Mouse (Mus musculus) mature B cell (primary cell): ENCODE results near the gene Slc7a7.

Experiments used
- in situ Hi-C: fragments of 300-500 bp; cut with MboI; formaldehyde crosslinking; loops from 2 replicates; pipeline ENCODE4 v1.14.3; 2019

The Slc7a7 gene

DNA sequence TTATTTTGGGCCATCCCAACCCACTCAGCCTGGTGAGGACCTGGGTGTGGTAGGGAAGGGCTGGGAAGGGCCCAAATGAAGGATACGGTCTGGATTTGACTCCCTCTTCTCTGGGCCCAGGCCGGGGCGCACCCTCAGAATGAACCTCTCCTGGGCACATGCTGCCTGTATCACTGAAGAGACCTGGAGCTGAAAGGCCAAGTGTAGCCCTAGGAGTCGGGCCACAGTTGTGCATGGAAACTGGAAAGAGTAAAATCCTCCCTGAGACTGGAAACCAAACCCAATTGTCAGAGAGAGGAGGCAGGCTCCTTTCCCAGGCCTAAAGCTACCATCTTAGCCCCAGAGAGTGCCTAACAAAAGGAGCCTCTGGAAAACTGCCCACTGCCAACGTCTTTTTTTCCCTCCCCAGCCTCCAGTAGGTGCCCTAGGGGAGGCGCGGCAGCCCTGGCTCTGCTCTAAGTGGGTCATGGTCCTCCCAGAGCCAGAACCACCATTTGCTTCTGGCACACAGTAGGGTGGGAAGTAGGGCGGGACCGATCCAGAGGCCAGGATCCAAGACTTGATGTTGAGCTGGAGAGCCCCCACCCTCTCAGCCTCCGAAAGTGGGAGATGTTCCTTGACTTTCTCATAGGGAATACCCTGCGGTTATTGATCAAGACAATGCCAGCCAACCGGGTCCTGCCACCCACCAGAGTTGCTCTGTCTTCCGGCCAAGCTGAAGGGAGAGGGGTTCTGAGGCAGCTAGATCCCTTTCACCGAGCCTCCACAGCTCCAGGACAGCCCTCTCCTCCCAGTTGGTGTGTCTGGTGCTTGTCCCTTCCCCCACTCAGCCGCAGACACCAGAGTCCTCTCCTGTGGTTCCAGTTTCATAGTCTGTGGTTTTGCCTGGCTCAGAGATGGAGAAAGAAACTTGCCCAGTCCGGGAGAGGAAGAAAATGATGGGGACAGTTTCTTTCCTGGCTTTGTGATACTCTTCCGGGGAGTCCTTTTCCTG, 15.6 kb upstream of the Slc7a7 start:
- in situ Hi-C loops: loop anchor here (25.0 kb wide), 1 partner anchor 196 kb away; no protein-coding TSS in a partner anchor

DNA sequence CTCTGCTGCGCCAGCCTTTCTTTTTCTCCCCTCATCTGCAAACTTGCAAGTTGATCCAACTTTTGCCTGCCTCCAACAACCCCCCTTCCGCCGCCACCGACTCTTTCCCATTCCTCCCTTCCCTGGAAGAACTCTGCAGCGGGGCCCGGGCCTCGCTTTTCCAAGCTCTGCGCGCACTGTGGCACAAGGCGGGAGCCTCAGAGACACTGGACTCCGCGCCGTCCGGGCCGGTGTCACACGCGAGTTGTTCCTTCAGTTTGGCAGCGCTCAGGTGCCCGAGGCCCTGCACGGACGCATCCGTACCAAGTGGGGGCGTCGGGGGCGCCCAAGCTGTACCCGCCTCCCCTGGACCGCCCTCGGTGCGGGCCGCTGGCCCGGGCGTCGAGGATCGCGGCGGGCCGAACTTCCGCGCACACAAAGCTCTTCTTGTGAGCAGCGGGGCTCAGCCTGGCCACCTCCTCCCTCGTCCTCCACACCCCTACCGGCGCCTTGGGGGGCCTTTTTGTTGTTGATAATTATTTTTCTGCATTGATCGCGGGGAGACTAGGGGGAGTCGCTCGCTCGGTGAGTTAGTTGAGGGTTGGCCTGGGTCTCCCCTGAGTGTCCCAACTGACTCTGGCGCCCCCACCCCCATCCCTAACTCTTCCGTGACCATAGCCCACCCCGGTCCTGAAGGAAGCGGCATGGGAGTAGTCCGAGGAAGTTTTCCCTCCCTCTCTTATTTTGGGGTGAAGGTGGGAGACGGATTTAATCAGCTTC, 14.7 kb upstream of the Slc7a7 start:
- in situ Hi-C loops: loop anchor here (25.0 kb wide), 1 partner anchor 195 kb away; no protein-coding TSS in a partner anchor

DNA sequence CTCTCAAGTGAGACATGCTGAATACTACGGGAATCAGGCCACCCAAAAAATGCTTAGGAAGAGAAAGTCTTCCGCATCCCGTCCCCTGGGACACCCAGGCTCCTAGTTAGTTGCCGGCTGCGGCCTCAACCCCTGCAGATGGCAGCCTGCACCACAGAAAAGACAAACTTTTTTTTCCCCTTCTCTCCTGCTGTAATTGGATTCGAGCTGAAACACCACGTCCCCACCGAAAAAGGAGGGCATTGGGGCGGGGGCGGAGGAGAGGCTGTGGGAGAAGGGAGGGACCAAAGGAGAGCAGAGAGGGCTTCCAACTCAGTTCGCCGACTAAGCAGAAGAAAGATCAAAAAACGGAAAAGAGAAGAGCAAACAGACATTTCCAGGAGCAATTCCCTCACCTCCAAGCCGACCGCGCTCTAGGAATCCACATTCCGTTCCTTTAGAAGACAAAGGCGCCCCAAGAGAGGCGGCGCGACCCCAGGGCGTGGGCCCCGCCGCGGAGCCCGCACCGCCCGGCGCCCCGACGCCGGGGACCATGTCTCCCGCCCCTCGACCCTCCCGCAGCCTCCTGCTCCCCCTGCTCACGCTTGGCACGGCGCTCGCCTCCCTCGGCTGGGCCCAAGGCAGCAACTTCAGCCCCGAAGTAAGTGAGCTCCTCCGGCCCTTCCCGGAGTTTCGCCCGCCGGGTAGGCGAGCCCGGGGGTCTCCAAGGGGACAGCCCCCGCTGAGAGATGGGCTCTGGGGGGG, 13.9 kb upstream of the Slc7a7 start, which contains the start of gene Mmp14:
Gene Mmp14, plus strand, starts transcription at position 279 of the 744 bp plus-strand sequence.
- in situ Hi-C loops: loop anchor here (25.0 kb wide), 1 partner anchor 194 kb away; no protein-coding TSS in a partner anchor

DNA sequence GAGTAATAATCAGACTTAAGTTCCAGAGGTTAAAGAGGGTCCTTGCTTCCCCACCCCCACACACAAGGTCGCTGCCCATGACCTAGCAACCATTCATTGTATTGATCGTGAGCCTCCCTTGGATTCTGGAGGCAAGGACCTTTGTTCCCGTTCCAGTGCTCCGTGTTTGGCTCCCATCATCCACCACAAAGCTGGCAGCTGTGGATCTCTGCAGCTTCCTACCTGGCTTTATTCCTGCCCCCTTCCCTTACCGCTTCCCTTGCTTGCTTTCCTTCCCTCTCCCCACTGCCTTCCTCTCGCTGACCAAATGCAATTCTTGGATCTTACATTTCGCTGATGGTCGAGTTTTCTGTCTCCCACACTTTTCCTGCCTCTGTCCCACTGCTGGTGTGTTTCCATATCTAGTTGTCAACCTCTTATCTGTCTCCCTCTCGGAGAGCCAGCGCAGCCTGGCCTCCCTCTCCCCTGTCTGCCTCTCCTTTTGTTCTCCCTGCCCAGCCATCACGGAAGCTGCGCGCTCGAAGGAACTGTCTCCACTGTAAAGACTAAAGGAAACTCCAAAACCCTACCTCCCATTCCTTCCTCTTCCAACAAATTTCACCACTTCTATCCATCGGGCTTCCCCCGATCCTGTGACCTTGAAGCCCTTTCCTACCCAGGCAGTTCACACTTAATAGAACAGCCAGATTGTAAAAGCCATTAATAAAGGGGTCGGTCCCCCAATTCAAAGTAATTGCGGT, 13.0 kb upstream of the Slc7a7 start:
- in situ Hi-C loops: loop anchor here (25.0 kb wide), 1 partner anchor 193 kb away; no protein-coding TSS in a partner anchor

DNA sequence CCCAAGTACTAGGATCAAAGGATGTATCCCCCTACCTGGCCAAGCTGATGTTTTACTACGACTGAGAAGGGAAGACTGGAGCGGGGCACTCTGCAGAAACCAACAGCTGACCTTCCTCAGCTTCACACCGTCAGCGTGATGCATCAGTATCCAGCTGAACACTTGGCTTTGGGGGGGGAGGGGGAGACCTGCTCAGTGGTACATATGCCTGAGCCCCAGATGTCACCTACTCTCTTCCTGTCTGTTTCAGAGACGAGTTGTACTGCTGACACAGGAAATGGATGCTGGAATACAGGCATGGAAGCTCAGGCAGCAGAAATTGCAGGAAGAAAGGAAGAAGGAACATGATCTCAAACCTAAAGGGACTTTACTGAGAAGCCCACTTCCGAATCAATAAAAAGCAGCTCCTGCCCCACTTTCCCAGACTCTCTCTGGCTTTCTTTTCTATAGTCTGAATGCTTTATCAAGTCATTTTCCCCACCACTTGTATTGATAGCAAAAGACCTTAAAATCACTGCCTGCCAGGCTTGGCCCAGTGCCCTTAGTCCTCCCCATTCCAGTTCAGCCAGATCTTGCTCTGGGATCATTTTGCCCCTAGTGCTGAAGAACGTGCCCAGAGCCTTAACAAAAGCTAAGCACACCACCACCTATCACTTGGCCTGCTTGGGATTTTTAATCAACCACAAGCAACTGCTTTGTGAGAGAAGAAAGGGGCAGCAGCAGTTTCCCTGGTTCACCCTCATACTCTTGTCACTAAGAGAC, 11.9 kb upstream of the Slc7a7 start:
- in situ Hi-C loops: loop anchor here (25.0 kb wide), 1 partner anchor 192 kb away; no protein-coding TSS in a partner anchor

DNA sequence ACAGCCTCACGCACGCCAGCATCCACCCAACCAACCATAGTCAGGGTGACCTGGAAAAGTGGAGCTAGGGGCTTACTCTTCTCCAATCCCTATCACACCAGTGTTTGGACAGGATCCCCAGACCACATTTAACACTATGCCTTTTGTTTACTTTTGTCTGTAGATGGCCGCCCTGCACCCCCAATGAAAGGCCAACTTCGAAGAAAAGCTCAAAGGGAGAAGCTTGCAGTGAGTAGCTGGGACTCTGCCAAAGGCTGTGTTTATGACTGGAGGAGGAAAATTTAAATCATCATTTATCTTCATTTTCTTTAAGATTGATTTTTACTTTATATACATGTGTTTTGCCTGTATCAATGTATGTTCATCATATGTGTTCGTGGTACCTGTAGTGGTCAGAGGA, 10.8 kb upstream of the Slc7a7 start:
- in situ Hi-C loops: loop anchor here (25.0 kb wide), 1 partner anchor 191 kb away; no protein-coding TSS in a partner anchor

DNA sequence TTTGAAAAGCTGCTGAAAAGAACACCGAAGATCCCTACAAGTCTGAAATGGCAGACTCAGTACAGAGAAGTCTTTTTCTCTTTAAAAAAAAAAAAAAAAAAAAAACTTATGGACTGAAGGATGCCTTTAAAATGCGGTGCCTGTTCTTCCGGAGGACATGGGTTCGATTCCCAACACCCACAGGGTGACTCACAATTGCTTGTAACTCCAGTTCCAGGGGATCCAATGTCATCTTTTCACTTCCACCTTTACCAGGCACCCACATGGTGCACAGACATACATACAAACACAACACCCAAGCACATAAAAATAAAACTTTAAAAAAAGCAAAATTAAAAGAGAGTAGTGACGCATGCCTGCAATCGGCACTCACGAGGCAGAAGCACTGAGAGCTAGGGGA, 10.1 kb upstream of the Slc7a7 start:
- in situ Hi-C loops: loop anchor here (25.0 kb wide), 1 partner anchor 190 kb away; no protein-coding TSS in a partner anchor

DNA sequence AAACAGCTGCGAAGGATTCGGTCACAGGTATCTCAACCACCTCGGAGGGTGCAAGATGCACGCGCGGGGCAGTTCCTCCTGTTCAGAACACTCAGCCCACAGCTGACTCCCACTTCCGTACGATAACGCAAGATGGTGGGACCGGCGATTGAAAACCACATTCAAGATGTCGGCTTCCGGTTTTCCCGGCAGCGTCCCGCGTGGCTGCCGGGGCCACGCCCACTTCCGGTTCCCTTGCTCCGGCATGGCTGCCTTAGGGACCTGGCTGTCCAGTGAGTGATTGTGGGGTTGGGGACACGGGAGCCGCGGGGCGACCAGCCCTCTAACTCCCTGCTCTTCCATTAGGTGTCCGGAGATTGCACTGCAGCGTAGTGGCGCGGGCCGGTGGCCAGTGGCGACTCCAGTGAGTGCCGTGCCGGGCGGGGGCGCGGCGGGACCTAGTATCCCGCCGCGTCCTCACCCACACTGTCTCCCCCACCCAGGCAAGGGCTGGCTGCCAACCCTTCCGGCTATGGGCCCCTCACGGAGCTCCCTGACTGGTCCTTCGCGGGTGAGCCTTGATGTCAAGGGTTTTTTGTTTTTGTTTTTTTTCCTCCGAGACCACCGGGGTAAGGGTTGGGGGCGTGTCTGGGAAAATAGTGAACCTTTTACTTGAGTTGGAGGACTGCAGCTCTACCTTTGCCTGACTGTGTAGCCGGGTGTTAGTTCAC, 9.3 kb upstream of the Slc7a7 start, which contains the start of gene Mrpl52:
Gene Mrpl52, plus strand, starts transcription at position 221 of the 710 bp plus-strand sequence.
- in situ Hi-C loops: loop anchor here (25.0 kb wide), 1 partner anchor 190 kb away; no protein-coding TSS in a partner anchor

DNA sequence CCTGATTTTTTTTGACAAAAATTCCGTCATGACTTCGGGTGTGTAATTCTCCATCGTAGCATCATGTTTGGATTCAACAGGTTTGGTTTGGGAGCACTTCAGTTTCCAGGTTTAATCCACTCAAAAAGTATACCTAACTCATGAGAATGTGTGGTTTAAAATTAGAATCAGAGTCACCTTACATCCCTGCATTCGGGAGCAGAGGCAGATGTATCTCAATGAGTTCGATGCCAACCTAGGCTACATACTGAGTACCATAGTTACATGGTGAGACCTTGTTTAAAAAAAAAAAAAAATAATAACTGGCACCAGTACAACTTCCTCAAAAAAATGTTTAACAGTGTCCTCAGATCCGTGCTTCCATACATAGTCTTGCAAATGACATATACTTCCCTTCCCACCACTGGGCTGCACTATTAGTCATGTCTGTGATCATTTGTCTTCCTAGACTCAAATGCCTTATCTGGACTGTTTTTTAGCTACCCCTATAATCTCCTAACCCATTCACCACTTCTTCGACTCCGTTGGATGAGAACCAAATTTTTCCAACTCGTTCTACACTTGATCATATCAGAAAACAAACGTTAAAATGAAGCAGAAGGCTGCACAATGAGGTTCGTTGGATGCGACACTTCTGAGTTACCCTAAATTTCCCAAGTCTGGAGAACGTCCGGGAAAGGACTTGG, 8.6 kb upstream of the Slc7a7 start:
- in situ Hi-C loops: loop anchor here (25.0 kb wide), 1 partner anchor 189 kb away; no protein-coding TSS in a partner anchor

DNA sequence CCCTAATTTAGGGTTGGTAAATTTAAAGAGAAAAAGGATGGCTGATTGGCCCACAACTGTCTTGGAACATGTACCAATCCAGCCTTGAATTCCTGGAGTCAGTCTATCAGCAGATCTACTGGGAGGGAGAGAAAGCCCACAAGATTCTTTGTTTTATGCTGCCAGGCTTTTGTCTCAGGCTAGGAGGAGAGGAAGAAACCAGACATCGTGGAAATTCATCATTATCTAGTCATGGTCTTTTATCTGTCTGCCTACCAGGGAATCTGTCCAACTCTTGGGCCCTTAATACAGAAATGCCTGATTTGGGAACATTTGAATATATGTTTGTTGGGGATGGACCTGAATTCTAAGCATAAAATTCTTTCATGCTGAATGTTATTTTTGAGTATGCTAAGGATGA, 8.0 kb upstream of the Slc7a7 start:
- in situ Hi-C loops: loop anchor here (25.0 kb wide), 1 partner anchor 188 kb away; no protein-coding TSS in a partner anchor

DNA sequence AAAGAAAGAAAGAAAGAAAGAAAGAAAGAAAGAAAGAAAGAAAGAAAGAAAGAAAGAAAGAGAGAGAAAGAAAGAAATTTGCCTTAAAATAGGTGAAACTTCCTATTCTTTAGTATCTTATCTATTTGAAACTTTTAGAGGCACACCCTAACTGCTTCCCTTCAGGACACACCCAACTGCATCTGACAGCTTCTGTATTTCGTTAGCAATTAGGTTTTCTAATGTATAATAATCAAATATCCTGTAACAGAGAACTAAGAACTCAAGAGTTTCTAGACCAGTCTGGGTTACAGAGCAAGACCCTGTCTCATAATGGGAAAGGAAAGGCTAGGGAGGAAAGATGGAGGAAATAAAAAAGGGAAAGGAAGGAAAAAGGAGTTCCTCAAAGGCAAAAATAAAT, 7.1 kb upstream of the Slc7a7 start:
- in situ Hi-C loops: loop anchor here (25.0 kb wide), 1 partner anchor 187 kb away; no protein-coding TSS in a partner anchor

DNA sequence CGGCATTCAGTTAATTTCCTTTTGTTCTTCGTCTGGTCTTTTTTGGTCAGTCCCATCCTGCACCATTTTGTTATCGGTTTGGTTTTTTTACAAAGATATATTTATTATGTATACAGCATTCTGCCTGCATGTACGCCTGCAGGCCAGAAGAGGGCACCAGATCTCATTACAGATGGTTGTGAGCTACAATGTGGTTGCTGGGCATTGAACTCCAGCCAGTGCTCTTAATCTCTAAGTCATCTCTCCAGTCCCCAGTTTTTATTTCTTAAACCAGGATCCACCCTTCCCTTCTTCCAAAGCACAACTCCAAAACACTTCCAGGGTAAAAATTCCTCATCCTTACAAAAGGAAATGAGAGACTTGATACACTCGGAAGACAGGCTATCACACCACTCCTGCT, 5.8 kb upstream of the Slc7a7 start:
- in situ Hi-C loops: no loop called here

DNA sequence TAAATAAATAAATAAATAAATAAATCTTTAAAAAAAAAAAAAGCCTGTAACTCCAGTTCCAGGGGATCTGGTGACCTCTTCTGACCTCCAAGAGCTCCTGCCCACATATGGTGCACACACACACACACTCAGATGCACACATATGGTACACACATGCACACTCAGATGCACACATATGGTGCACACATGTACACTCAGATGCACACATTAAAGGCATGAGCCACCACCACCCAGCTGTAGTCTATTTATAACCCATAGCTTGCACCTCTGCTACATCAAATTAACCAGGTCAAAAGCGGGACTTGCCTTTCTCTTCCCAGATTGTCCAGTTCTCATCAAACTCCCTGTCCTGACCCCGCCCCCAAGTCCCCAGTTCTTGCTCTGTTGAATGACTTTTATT, 3.4 kb upstream of the Slc7a7 start:
- in situ Hi-C loops: no loop called here

DNA sequence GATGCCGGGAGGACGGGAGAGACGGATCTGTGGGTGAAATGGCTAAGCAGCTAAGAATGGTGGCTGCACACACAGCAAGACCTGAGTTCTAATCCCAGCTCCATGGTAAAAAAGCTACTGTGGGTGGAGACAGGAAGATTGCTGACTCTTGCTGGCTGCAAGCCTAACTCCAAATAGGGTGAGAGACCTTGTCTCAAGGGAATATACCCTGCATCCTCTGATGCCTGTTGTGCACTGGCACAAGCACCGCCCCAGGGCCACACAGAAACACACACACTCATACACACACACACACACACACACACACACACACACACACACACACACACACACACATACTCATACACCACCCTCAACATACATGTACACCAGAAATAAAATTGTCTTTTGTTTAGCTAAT, 750 bp downstream of the Slc7a7 start:
- in situ Hi-C loops: no loop called here

DNA sequence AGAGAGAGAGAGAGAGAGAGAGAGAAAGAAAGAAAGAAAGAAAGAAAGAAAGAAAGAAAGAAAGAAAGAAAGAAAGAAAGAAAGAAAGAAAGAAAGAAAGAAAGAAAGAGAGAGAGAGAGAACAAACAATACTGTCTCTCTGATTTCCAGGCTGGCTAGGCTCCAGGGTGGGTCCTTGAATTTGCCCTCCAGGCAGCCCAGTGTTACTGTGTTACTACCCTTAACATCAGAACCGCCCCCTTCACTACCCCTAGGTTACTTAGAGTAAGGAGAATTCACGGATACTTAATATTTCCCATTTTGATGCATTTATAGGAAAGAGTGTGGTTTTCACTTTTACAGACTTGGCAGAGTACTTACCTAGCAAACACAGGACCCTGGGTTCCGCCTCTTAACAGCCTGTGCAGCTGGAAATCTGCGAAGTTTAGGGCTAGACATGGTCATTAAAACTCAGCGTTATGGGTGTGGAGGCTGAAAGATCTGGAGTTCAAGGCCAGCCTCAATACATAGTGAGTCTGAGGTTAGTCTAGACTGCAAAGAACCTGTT, 1.3 kb downstream of the Slc7a7 start:
- in situ Hi-C loops: no loop called here

DNA sequence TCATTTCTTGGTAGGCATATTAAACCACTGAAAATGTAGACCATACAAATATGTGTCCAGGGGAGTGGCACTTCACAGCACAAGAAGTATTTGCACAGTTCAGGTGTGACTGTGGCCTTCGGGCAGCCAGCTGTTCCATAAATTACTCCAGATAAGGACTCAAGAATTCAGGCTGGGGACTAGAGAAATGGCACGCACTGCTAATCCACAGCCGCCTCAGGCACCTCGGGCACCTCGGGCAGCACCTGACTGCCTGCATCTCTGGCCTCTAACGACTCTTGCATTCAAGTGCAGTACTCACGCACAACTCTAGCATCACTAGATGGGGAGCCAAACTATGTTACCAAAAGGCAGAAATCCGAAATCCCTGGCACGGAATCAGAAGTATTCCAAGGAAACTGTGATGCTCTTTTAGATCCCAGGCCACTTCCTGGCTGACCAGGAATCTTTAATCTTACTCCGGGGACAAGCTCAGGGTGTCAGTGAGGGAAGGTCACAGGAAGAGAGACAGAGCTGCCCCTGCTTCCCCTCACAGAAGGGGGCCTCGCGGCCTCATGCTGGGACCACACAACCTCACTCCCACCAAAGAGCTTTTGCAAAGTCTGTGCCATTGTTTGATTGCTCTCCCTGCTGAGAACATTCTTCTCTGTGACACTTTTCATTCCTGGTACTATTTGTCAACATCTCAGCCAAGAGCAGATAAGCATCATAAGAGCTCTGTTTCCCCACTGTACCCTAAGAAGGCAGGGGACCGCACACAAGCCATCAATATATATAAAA, 2.1 kb downstream of the Slc7a7 start:
- in situ Hi-C loops: no loop called here
